Mouse (Mus musculus) naive thymus-derived CD4-positive, alpha-beta T cell, adult 2 months (primary cell): ENCODE results near the gene Cux2.
A peak's percentile ranks its signal among the peaks of the same experiment; 100 is the strongest.

ENCODE experiments used
- DNase-seq: peaks from one replicate; pipeline ENCODE4 v3.0.0-alpha.2; 2011; ENCODE audit warnings: low read depth

Gene Cux2

DNA sequence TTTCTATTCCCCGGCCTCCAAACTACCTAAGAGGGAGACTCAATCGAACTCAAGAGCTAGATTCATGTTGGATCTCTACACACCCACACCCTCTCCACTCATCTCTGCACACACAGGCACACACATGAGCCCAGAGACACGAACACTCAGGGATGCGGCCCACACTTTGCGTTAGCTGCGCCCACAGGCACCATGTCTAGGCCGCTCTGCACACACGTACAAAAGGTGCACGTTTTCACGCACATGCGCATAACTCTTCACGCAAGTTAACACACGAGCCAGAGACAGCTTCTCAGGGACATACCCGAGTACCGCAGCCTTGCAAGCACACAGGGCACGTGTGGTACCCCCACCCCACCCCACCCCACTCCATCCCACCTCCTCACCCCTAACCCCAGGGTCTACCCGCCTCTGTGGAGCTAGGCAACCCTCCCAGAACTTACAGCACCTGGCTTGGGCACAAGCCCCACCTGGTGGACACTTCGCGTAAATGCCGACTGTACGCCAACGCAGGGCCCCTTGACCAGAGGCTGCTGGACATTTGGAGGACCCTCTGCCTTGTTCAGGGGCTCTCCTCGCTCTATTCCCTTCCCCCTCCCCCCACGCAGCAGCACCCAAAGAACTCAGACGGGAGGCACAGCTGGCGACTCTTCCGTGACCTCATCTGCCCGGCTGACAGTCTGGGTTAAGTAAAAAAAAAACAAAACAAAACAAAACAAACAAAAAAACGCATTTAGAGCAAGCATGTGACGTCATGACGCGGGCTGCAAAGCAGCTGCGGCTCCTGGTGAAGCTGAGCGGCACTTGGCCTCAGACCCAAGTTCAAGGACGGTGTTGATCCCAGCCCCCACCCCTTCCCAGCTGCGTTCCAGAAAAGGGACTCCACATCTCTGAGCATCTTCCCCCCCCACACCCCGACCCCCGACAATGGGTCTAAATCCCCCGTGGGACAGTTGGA, 9.4 kb upstream of the Cux2 start:
- DNase-seq, result peak; percentile 25

DNA sequence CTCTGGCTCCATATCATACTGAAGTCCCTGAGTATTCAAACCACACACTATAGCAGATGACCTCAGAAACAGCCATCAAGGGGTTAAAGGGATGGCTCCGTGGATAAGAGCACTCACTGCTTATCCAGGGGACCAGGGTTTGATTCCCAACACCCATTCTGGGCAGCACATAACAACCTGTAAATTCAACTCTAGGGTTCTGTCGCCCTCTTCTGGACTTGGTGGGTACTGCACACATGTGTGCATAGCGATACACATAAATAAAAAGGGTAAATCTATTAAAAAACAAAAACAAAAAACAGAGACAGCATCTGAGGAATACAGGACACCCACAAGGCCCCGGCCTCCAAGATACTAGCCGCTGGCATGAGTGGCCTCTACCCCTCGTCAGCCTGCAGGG, 7.7 kb upstream of the Cux2 start:
- peak; percentile 44 for DNase-seq

DNA sequence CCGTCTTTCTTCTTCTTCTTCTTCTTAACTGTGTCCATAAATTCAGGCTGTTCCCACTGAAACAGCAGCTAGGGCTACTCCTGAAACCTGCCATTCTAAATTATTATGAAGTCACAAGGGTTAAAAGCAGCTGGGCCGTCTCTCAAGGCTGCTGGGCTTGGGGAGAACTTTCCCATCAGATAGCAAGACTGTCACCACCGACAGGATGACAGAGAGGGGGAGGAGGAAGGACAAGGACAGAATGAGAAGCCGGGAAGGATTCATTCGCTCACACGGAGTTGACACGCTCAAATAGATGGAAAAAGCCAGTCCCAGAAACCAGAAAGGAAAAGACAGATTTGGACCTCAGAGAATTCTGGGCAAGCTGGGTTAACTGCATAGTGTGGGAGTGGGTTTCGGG, 6.7 kb upstream of the Cux2 start:
- DNase-seq, result no peak

DNA sequence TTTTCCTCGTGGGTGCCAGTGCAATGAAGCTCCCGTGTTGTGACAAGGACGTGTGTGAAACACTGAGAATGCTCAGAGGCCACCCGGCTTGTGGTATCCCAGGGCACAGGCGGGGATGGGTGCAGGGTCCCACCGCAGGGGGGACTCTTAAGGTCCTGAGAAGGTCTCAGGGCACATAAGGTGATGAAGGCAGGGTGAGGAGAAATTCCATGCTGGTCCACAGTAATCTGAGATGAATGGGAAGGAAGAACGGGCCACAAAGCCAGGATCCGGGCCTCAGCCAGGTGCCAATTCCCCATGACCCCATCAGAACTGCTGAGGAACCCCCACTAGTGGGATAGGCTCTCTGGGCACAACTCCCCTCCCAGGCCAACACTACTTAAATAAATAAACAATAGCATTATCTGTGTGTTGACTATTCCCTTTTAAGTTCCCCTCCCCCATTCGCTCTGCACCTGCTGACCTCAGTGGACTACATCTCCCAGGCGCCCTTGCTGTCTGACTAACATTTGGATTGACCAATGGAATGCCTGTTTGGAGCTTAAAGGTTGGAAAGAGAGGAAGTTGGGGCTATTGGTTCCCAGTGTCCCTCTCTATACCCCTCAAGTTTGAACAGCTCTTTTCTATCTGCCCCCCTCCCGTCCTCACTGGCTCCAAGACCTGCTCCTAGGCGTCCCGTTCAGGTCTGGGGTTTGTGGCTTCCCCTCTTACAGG, 4.4 kb upstream of the Cux2 start:
- no peak for DNase-seq

DNA sequence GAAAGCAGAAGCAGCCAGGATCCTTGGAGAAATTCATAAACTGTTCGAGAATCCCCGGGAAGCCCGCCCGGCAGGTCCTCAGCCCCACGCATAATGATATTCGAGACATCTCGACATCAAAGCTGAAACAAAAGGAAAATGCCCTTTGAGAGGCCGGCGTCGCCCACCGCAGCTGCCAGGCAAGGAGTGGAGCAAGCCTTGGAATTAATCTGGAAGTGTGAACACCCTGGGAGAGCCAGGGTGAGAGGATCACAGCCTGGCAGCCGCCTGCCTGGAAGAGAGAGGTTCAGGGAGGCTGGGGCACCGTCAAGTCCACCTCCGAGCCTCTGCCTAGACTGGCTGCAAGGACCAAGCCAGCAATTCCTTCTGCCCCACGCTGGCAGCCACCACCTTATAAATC, 3.7 kb upstream of the Cux2 start:
- DNase-seq, result no peak

DNA sequence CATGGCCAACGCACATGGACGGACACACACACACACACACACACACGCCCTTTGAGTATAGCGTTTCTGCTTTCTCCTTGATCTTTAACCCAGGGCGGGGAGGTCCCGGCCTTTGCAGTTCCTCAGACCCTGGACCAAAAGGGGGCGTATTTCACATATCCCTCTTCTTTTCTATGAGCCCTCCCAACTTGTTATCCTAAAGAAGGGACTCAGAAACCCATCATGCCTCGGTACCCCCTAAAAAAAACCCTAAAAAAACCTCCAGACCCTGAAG, 867 bp upstream of the Cux2 start:
- no peak for DNase-seq

DNA sequence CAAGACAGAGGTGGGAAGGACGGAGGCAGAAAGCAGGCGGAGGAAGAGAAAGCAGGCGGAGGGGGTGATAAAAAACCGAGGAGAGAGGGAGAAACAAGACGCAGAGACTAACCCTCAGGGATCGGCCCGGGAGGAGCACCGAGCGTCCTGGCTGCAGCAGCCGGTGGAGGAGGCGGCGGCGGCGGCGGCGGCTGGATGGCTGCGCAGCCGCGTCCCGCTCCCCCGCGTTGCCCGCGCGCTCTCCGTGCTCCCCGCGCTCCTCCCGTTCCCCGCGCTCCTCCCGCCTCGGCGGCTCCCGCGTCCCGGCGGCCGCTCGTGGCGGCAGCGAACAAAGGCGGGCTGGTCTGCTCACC, 262 bp downstream of the Cux2 start:
- DNase-seq, result peak; percentile 21

DNA sequence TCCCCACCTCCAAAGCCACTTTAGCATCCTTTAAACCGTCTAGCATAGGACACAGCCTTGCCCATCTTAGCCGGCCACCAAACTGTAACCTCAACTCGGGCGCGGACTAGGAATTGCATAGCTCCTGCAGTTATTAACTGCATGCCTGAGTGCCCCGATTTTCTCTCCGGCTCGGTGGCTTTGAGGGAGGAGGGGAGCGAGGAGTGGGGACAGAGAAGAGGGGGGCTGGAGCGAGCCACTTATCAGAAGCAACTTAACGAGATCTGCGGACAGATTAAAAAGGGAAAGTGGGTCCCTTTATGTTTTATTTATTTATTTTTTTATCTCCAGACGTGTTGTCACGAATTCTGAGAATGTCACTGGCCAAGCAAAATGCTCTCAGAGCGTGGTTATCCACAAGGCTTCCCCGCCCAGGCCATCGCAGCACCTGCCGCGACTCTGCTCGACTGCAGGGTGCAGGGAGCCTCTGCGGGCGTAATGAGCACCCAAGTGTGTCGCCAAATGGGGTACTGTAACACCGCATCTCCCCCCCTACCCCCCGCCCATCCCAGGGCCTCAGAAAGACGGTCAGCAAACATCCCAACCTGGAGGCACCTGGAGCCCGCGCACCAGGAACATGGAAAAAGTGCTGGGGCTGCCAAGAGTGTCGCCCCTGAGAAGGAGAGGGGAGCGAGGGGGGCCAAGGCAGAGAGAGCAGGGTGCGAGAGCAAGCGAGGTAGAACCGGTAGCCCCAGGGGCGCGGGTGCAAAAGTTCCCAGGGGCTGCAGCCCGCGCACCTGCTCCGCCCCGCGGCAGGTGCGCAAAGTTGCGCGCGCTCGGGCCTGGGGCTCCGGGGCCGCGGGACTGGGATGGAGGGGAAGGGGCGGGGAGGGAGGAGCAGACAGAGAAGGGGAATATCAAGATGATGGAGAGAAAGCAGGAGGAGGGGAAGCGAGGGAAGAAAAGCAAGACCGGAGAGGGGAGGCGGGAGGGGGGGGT, 927 bp downstream of the Cux2 start:
- no peak for DNase-seq

DNA sequence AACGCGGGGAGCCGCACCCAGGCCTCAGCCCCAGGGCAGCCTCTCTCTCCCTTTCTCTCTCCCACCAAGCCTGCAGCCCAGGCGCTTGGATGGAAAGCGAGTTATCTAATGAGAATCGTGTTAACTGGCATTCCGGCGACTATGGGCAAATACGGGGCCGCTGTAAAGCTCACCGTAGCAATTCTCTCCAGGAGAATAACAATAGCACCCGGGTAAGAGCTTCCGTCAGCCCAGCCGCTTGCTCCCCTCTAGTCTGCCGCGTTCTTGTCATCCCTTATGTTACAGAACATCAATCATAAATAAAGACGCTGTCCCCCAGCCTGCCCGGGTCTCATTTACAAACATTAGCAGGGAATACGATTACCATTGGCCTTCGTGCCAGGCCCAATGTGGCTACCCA, 1.6 kb downstream of the Cux2 start:
- DNase-seq, result no peak

DNA sequence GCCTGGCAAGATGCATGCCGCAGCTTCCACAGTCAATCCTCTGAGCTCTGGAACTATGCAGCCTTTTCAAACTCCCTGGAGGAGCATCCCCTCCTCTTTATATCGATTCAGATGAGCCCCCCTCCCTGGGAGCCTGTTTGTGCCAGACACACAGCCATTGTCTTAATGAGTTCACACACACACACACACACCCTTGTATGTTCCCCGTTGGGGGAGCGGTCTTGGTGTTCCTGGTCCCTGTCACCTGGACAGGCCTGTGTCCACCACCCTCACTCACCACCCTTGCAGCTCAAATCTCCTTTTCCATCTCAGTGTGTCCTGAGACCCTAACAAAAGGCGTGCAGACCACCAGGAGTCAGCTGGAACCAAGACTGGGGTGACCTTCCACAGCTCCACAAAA, 2.1 kb downstream of the Cux2 start:
- no peak for DNase-seq

DNA sequence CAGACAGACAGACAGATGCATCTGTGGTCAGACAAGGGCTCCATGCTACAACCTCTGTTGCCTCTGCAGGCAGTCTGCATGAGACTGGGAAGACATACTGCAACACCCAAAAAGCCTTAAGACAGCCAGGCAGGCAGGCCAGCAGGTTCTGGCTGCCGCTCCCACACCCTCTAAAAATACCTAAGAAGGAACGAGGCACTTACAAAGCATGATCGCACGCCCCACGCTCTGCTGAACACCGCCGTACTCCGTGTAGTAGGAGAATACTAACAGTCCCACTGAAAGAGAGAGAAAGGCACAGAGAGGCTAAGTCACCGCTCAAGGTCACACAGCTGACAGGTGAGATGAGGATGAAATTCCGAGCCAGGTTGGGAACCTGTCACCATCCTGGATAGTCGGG, 6.3 kb downstream of the Cux2 start:
- DNase-seq, result no peak

DNA sequence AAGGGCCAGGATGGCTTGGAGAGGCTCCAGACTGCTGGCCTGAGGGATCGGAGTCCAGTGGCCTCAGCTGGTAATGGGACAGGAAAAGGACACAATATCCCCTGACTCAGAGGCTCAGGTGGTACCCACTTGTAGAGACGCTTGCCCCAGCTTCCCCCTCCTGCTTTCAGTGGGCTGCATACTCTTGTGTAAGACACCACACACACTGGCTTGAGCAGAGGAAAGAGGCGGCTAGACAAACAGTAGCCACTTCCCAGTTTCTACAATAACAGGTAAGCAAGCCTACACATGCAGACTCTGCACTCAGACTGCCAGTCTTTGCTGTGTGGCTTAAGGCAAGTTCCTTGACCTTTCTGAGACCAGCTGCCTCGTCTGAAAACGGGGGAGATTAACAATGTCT, 14.6 kb downstream of the Cux2 start:
- no peak for DNase-seq

DNA sequence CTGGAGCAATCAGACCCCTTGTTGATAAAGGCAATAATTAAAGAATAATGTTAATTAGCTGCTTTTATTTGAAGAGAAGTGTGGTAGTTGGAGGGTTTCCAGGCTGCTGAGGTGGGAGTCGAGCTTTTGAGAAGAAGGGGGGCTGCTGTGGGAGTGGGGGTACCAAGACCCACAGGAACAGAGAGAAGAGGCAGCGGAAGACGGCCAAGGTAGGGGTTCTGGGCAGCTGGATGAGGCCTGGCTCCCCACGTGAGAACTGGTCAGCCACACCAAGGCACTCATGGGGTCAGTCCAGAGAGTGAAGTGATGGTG, 16.8 kb downstream of the Cux2 start:
- DNase-seq, result no peak

DNA sequence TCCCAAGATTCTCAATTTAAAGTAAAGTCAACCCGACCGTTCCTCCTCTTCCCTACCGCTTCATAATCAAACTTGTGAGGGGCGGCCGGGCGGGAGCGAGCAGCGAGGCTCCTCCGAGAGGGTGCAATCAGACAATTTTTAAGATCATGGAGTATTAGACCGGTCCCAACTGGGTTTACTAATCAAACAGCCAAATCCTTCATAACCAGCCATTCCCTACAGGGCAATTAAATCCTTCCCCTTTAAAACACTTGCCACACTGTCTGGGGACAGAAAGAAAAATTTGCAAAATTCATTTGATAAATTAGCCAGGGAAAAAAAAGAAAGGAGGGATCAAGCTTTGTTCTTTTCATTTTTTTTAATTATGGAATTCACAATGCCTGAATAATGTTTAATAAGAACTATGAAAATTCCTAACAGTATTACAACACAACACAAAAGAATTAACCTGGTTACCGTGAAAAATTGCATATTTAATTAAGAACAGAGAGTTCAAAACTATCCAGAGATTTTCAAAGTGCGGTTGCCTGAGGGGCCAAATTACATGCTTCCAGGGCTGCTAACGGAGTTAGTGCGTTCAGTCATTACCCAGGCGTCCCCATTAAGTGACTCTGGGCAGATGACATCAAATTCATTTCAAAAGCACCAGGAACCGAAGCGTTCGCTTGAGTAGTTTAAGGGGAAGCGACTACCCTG, 17.3 kb downstream of the Cux2 start:
- DNase-seq, result no peak

DNA sequence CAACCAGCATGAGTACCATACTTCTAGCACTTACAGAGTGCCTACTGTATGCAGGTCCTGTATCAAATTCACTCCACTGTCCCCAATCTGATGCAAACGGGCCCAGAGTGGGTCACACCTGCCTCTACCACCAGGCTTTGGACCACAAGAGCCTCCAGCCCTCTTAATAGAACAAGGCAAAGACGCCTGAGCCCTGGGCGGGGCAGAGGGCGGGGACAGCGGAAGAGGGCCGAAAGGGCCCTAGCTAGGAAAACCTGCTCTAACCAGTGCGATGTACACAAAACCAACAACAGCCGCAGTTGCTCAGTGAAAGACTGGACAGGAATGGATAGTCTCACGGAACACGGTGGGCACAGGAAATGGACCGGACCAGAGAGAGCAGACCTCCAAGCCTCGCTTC, 18.8 kb downstream of the Cux2 start:
- no peak for DNase-seq

DNA sequence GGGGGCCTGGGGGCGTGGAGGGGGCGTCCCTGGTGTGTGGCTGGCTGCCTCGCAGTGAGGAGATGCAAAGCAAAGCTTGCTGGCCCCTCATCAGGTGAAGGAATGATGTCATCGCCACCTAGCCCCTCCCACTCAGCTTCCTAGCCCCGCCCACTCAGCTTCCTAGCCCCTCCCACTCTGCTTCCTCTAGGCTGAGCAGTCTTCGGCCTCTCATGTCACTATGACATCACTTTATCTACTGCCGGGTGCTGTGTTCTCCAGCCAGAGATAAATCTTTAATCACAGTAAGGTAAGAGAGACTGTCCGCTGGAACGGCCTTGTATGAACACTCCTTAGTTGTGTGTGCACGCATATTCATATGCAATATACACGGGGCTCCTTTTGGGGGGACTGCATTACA, 19.3 kb downstream of the Cux2 start:
- DNase-seq, result no peak

DNA sequence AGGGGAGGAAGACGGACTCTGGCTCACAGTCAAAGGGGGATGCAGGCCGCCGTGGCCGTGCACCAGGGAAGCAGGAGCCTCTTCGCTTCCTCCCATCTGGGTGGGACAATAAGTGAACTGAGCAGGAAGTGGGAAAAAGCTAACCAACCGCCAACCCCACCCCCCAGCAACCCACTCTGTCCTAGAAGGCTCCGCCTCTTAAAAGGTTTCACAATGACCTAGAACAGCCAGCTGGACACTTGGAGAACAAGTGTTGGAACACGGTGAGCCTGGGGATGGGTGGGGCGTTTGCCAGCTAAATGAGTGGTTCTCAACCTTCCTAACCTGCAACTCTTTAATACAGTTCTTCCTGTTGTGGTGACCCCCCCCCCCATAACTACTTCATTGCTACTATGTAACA, 23.1 kb downstream of the Cux2 start:
- no peak for DNase-seq

DNA sequence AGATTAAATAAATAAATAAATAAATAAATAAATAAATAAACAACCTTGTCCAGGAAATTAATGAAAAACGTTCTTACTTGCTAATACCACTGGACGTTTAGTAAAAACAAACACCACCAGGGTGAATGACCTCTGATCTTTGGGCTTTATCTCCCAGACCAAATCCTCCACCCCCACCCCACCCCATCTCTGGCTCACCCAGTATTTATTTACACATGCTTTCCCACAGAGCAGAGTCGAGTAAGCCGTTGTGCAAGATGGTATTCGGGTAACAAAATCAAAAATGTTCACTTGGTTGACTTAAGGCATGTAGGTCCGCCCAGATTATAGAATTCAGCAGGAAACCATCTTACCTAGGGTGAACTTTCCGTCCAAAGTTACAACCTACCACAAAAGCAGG, 23.6 kb downstream of the Cux2 start:
- no peak for DNase-seq

DNA sequence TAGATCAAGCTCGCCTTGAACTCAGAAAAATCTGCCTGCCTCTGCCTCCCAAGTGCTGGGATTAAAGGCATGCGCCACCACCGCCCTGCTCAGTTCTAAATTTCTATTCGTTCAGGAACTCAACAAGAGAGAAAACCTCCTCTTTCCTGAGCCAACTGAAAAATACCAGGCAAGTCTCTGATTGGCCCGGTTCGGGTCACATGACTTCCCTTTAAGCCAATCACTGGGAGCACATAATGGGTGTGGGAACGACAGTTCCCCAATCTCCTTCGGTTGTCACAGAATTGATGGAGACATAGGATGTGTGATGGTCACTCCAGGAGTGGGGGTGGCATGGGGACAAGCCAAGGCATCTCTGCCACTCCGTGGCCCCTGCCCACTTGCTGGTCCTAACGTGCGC, 24.8 kb downstream of the Cux2 start:
- DNase-seq, result no peak

DNA sequence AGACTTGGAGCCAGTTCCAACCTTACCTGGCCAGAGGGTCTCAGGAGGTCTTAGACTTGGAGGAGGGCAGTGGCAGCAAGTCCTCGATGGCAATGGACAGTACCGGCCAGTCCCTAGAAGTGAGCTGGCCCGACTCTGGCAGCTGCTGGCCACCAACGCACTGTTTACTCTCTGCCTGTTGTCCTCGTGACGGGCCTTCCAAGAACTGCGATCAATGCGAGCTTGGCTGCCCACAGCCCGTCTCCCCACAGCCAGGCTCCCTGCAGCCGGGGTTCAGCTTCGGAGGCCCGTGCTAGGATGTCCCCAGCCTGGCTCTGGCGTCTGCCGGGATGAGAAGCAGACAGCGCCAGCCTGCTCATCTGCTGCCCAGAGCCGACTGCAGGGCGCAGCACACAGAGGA, 30.6 kb downstream of the Cux2 start:
- no peak for DNase-seq

DNA sequence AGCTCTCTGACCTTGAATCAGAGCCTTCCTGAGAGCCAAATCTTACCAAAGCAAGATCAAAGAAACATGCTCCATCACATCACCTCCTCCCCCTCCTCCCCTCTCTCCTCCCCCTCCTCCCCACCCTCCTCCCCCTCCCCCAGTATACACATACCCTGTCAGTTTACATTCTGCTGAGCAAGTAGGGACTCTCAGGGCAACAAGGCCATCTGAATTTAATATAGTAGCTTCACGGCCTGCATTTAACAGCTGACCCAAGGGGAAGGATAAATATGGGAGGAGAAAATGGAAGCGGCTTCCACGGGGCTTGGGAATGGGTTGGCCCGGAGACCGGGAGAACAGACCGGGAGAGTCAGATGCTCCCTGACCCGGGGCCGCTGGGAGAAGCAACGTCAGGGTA, 32.1 kb downstream of the Cux2 start:
- no peak for DNase-seq

DNA sequence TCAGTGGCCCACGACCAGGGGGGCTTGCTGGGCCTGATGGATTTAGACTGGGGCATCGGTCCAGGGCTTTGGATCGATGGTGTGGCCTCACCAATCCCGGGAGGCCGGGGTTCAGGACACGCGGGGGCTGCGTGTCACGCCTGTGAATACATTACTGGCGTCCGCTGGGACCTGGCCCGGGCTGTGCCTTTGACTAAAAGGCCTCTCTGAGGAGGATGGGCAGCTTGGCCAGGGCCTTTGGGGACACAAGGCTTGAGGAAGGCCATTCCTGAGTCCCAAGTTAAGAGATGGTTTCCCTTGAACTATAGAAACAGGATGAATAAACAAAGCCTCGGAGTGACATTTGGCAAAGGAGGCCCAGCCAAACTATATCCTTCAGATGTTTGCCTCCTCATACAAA, 32.6 kb downstream of the Cux2 start:
- DNase-seq, result no peak
